Mouse (Mus musculus): ENCODE measurements around the gene Obscn. TPM values are rescaled to one million over a fixed set of nuclear protein-coding genes. Genes with fewer than 3 reads are reported as not detected.

Obscn gene
- polyA plus RNA-seq, 1 experiment from 2014 or later, result 0.62 TPM

GRCm38 (mm10) chr11:59136994-59137706 is 948 bp upstream of the Obscn start:
- Histone ChIP-seq H3K9me3 (replicated peaks; ENCODE audit: control insufficient read depth, low read length) (no peaks in the 10 kb centered on the region), H3K4me2 (ENCODE audit: low read depth, low read length) (no peak overlapping the region), H3K36me3 (replicated peaks; ENCODE audit: control insufficient read depth, insufficient read depth, low read depth, low read length) (no peaks in the 10 kb centered on the region), H3K4me1 (ENCODE audit: control insufficient read depth, insufficient read depth, low read length) (peaks cover 2% of the 10 kb centered on the region; the same call in 1 of the 2 replicates), H3K27me3 (ENCODE audit: control insufficient read depth, insufficient read depth, low read length) (peaks cover 47% of the 10 kb centered on the region), H3K9ac (replicated peaks; ENCODE audit: low read length) (no peak overlapping the region), H3K4me3 (ENCODE audit: low read depth, low read length) (no peak overlapping the region), H3K27ac (replicated peaks; ENCODE audit: low read depth, low read length) (no peak overlapping the region)
- no peak for DNase-seq (ENCODE audit: low spot score)
- no peak for ATAC-seq (replicated peaks; ENCODE audit: insufficient number of reproducible peaks, low FRiP score, low TSS enrichment, low read depth)
- WGBS, result 63% methylated on average over 12 of the region's 12 CpGs

- DNase-seq (ENCODE audit: low spot score), result no peak
These were observed 966 bp downstream of the Obscn start for GRCm38 (mm10) chr11:59135051-59135820.

GRCm38 (mm10) chr11:59134373-59134997 is 1.7 kb downstream of the Obscn start:
- ATAC-seq (replicated peaks; ENCODE audit: insufficient number of reproducible peaks, low FRiP score, low TSS enrichment, low read depth), result no peak
- Histone ChIP-seq H3K27ac (replicated peaks; ENCODE audit: low read depth, low read length) (no peak overlapping the region), H3K27me3 (ENCODE audit: control insufficient read depth, insufficient read depth, low read length) (peaks cover 47% of the 10 kb centered on the region), H3K36me3 (replicated peaks; ENCODE audit: control insufficient read depth, insufficient read depth, low read depth, low read length) (no peaks in the 10 kb centered on the region), H3K9me3 (replicated peaks; ENCODE audit: control insufficient read depth, low read length) (no peaks in the 10 kb centered on the region), H3K4me1 (ENCODE audit: control insufficient read depth, insufficient read depth, low read length) (peaks cover 2% of the 10 kb centered on the region; the same call in 1 of the 2 replicates), H3K4me2 (ENCODE audit: low read depth, low read length) (peak overlapping the region; percentile 16; the same call in 1 of the 2 replicates), H3K9ac (replicated peaks; ENCODE audit: low read length) (no peak overlapping the region), H3K4me3 (ENCODE audit: low read depth, low read length) (no peak overlapping the region)
- peak; percentile 6 for DNase-seq (ENCODE audit: low spot score)
- 9% methylated on average over 35 of the region's 35 CpGs for WGBS

More at GRCm38 (mm10) chr11:59135051-59135820, 966 bp downstream of the Obscn start:
- Histone ChIP-seq H3K4me3 (ENCODE audit: low read depth, low read length) (peak overlapping the region; percentile 12; the same call in 1 of the 2 replicates), H3K27ac (replicated peaks; ENCODE audit: low read depth, low read length) (no peak overlapping the region), H3K36me3 (replicated peaks; ENCODE audit: control insufficient read depth, insufficient read depth, low read depth, low read length) (no peaks in the 10 kb centered on the region), H3K27me3 (ENCODE audit: control insufficient read depth, insufficient read depth, low read length) (peaks cover 47% of the 10 kb centered on the region), H3K4me1 (ENCODE audit: control insufficient read depth, insufficient read depth, low read length) (peaks cover 2% of the 10 kb centered on the region; the same call in 1 of the 2 replicates), H3K9me3 (replicated peaks; ENCODE audit: control insufficient read depth, low read length) (no peaks in the 10 kb centered on the region), H3K9ac (replicated peaks; ENCODE audit: low read length) (no peak overlapping the region), H3K4me2 (ENCODE audit: low read depth, low read length) (peak overlapping the region; percentile 37)
- WGBS, result 6% methylated on average over 55 of the region's 55 CpGs
- ATAC-seq (replicated peaks; ENCODE audit: insufficient number of reproducible peaks, low FRiP score, low TSS enrichment, low read depth), result no peak

DNA sequence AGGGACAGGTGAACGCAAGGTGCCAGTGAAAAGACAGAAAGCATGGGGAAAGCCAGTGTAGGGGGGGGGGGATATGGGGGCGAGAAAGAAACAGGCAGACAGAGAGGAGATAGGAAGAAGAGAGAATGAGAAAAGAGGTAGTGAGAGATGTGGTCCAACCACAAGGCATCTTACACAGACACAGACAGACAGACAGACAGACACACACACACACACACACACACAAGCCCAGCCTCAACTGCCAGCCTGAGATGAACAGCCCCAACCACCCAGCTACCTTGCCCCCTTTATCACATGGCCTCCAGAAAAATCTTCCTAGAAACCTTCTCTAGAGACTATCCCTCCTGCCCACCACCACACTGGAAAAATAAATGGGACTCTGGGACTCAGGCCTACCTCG is 4.1 kb downstream of the Obscn start:
- no peaks in the 10 kb centered on the region for H3K9me3 ChIP-seq (replicated peaks; ENCODE audit: control insufficient read depth, low read length)
- H3K27me3 ChIP-seq (ENCODE audit: control insufficient read depth, insufficient read depth, low read length), result peaks cover 42% of the 10 kb centered on the region
- DNase-seq (ENCODE audit: low spot score), result no peak

GRCm38 (mm10) chr11:59131348-59131919 is 4.8 kb downstream of the Obscn start:
- ATAC-seq (replicated peaks; ENCODE audit: insufficient number of reproducible peaks, low FRiP score, low TSS enrichment, low read depth) (no peak), DNase-seq (ENCODE audit: low spot score) (no peak)
- Histone ChIP-seq H3K27ac (replicated peaks; ENCODE audit: low read depth, low read length) (no peak overlapping the region), H3K4me2 (ENCODE audit: low read depth, low read length) (no peak overlapping the region), H3K9ac (replicated peaks; ENCODE audit: low read length) (no peak overlapping the region), H3K4me1 (ENCODE audit: control insufficient read depth, insufficient read depth, low read length) (peaks cover 2% of the 10 kb centered on the region; the same call in 1 of the 2 replicates), H3K4me3 (ENCODE audit: low read depth, low read length) (no peak overlapping the region), H3K9me3 (replicated peaks; ENCODE audit: control insufficient read depth, low read length) (no peaks in the 10 kb centered on the region), H3K36me3 (replicated peaks; ENCODE audit: control insufficient read depth, insufficient read depth, low read depth, low read length) (no peaks in the 10 kb centered on the region), H3K27me3 (ENCODE audit: control insufficient read depth, insufficient read depth, low read length) (peaks cover 36% of the 10 kb centered on the region)
- WGBS, result 68% methylated on average over 18 of the region's 18 CpGs

More for the DNA sequence above, 4.1 kb downstream of the Obscn start:
- Histone ChIP-seq H3K36me3 (replicated peaks; ENCODE audit: control insufficient read depth, insufficient read depth, low read depth, low read length) (no peaks in the 10 kb centered on the region), H3K4me3 (ENCODE audit: low read depth, low read length) (no peak overlapping the region), H3K9ac (replicated peaks; ENCODE audit: low read length) (no peak overlapping the region), H3K27ac (replicated peaks; ENCODE audit: low read depth, low read length) (no peak overlapping the region), H3K4me1 (ENCODE audit: control insufficient read depth, insufficient read depth, low read length) (peaks cover 2% of the 10 kb centered on the region; the same call in 1 of the 2 replicates), H3K4me2 (ENCODE audit: low read depth, low read length) (no peak overlapping the region)
- ATAC-seq (replicated peaks; ENCODE audit: insufficient number of reproducible peaks, low FRiP score, low TSS enrichment, low read depth), result no peak
- WGBS, result 85% methylated on average over 2 of the region's 3 CpGs

DNA sequence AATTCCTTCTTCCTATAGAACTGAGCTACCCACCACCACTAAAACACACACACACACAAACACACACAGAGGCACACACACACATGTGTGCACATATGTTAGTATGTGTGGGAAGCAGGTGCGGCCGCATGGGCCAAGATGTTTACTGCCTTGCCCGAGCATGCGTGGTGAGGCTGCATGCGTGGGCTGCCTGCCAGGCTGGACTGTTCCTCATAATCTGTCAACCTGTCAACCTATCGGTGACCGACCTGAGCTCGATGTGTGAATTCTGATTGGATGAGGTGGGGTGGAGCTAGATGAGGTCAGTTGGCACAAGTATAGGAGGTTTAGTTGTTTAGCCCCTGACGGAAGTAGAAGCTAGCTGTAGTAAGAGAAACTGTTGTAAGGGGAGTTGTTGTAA is 5.4 kb downstream of the Obscn start:
- ATAC-seq (replicated peaks; ENCODE audit: insufficient number of reproducible peaks, low FRiP score, low TSS enrichment, low read depth) (no peak), DNase-seq (ENCODE audit: low spot score) (no peak)
- Histone ChIP-seq H3K4me1 (ENCODE audit: control insufficient read depth, insufficient read depth, low read length) (peaks cover 2% of the 10 kb centered on the region; the same call in 1 of the 2 replicates), H3K4me3 (ENCODE audit: low read depth, low read length) (no peak overlapping the region), H3K27ac (replicated peaks; ENCODE audit: low read depth, low read length) (no peak overlapping the region), H3K36me3 (replicated peaks; ENCODE audit: control insufficient read depth, insufficient read depth, low read depth, low read length) (no peaks in the 10 kb centered on the region), H3K4me2 (ENCODE audit: low read depth, low read length) (no peak overlapping the region), H3K27me3 (ENCODE audit: control insufficient read depth, insufficient read depth, low read length) (peaks cover 29% of the 10 kb centered on the region), H3K9me3 (replicated peaks; ENCODE audit: control insufficient read depth, low read length) (no peaks in the 10 kb centered on the region), H3K9ac (replicated peaks; ENCODE audit: low read length) (no peak overlapping the region)
- 89% methylated on average over 9 of the region's 9 CpGs for WGBS

DNA sequence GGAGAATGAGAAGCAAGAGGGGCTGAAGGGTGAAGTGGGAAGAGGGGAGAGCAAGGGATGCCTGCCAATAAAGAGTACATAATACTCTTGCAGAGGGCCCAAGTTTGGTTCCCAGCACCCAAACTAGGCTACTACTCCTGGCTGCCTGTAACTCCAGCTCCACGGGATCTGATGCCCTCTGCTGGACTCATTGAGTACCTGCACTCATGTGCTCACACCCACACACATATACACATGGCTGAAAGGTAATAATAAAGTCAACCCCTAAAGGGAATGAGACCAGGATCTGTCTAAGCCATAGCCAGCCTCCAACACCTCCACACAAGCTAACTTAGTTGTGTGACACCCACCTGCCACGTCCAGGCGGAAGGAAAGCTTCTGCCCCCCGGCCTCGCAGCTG is 30.3 kb downstream of the Obscn start:
- Histone ChIP-seq H3K9ac (replicated peaks; ENCODE audit: low read length) (no peak overlapping the region), H3K9me3 (replicated peaks; ENCODE audit: control insufficient read depth, low read length) (no peaks in the 10 kb centered on the region), H3K4me3 (ENCODE audit: low read depth, low read length) (no peak overlapping the region), H3K27me3 (ENCODE audit: control insufficient read depth, insufficient read depth, low read length) (no peaks in the 10 kb centered on the region), H3K36me3 (replicated peaks; ENCODE audit: control insufficient read depth, insufficient read depth, low read depth, low read length) (no peaks in the 10 kb centered on the region), H3K27ac (replicated peaks; ENCODE audit: low read depth, low read length) (no peak overlapping the region), H3K4me1 (ENCODE audit: control insufficient read depth, insufficient read depth, low read length) (no peaks in the 10 kb centered on the region), H3K4me2 (ENCODE audit: low read depth, low read length) (no peak overlapping the region)
- DNase-seq (ENCODE audit: low spot score) (no peak), ATAC-seq (replicated peaks; ENCODE audit: insufficient number of reproducible peaks, low FRiP score, low TSS enrichment, low read depth) (no peak)
- WGBS, result 97% methylated on average over 4 of the region's 5 CpGs

All from embryonic facial prominence, embryonic 11.5 days (tissue).